Mouse (Mus musculus): ENCODE measurements around the gene Pygo2.

DNA sequence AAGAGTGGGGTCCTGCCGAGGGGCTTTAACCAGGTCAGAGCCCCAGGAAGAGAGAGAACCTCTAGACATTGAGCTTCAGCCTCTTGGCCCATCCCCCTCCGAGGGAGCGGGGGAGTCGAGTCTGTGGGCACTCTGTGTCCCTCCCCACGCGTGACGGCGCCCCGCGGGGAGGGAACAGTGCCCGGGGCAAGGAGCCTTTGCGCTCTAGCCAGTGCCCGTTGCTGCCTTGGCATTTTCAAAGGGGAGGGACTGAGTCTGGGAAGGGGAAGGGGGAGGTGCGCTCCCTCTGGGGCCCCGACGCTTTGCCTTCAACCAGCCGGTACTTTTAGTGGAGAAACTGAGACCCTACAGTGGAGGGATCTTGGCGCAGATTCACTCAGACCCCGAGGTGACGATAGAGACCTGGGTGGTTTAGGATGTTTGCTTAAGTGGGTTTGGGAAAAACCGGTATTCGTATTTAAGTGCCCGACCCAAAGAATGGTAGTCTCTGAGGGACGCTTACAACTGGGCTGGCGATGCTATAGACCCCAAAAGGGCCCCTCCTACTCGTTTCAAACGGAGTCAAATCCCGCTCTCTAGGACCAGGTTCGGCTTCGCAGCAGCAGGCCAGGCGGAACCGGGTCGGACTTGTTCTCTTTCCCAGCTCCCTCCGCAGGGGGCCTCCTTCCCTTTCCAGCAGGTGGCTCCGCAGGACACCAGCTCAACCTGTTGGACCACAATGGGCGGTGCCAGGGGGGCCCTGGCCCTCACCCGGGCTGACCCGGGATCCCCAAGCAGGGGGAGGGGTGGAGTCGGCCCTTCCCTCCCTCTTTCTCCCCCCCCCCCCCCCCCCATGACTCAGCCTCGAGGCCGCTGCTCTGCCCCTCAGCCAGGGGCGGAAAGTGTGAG, 35.8 kb upstream of the Pygo2 start, which contains the start of gene Zbtb7b:
- TF ChIP-seq CTCF (IDR thresholded peaks at IDR 0.05; ENCODE audit: extremely low read depth, insufficient read depth, insufficient read length, insufficient replicate concordance) = no peak
- TF ChIP-seq POLR2A (IDR thresholded peaks at IDR 0.05; ENCODE audit: low read depth, low read length) = no peak
